Mouse (Mus musculus): ENCODE measurements around the gene Stac2.
A peak's percentile ranks its signal among the peaks of the same experiment; 100 is the strongest.

The Stac2 gene

GRCm38 (mm10) chr11:98050940-98051339, 2.3 kb downstream of the Stac2 start:
- DNase-seq (ENCODE audit: inconsistent ontology term), result no peak

- no peak for DNase-seq (ENCODE audit: inconsistent ontology term)
Measured at GRCm38 (mm10) chr11:98050520-98050815, 2.8 kb downstream of the Stac2 start.

DNA sequence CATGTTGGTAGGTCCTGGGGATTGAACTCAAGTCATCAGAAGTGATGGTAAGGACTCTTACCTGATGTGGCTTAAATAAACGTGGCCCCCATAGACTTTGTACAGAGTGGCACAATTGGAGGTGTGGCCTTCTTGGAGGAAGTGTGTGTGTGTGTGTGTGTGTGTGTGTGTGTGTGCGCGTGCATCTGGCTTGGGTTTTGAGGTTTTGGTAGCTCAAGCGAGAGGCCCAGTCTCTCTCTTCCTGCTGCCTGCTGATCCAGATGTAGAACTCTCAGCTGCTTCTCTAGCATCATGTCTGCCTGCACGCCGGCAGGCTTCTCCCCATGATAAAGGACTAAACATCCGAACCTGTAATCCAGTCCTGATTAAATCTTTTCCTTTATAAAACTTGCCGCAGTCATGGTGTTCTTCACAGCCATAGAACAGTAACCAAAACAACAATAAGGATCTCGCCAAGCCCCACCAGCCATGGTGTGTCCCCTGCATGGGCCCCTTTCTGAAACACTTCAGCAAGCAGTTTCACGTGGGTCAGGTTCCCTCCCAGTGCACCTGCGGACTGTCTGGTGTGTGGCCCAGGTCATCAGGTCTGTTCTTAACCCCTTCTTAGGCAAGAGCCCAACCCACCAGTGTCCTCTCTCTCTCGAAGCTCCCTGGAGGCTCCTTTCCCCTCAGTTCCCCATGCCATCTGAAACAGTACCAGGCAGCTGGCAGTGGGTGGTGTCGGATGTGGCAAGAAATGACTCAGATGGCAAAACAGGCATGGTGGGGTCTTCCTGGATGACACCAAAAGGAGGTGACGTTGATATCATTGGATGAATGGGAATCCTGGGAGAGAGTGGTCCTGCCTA, 3.4 kb downstream of the Stac2 start:
- DNase-seq (ENCODE audit: inconsistent ontology term), result no peak

GRCm38 (mm10) chr11:98047745-98048144, 5.5 kb downstream of the Stac2 start:
- peak; percentile 76 for DNase-seq (ENCODE audit: inconsistent ontology term)

DNA sequence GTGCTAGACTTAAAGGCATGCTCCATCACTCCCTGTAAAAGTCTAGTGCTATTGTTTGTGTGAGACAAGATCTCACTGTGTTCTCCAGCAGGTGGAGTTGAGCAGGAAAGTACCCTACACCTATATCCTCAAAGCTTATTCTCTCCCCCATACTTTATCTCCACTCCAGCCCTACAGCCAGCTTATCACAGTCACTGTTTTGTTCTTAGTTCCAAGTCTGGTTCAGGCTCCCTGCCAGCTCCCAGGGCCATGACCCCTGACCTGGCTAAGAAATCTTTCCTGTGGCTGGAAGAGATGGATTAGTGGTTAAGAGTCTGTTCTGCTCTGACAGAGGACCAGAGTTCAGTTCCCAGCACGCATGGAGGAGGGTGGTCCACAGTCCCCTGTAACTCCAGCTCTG, 6.8 kb downstream of the Stac2 start:
- peak; percentile 39 for DNase-seq (ENCODE audit: inconsistent ontology term)

DNA sequence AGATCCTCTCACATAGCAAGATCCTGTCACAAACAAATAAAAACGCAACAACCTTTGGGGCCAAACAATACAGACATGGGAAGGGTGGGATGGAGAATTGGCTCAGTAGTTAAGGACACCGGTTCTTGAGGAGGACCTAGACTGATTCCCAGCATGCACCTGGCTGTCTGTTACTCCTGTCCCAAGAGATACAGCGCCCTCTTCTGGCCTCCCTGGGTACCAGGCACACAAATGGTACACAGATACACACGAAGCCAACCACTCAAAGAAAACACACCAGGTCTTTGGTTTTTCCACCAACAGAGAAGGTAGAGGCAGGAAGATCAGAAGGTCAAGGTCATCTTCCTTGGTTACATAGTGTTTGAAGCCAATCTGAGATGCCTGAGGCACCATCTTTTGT, 7.7 kb downstream of the Stac2 start:
- DNase-seq (ENCODE audit: inconsistent ontology term), result no peak

- DNase-seq (ENCODE audit: inconsistent ontology term), result no peak
Measured at GRCm38 (mm10) chr11:98044074-98044473, 9.2 kb downstream of the Stac2 start.

- DNase-seq (ENCODE audit: inconsistent ontology term), result no peak
Measured at GRCm38 (mm10) chr11:98042741-98043140, 10.5 kb downstream of the Stac2 start.

GRCm38 (mm10) chr11:98040975-98041374, 12.3 kb downstream of the Stac2 start:
- no peak for DNase-seq (ENCODE audit: inconsistent ontology term)

DNA sequence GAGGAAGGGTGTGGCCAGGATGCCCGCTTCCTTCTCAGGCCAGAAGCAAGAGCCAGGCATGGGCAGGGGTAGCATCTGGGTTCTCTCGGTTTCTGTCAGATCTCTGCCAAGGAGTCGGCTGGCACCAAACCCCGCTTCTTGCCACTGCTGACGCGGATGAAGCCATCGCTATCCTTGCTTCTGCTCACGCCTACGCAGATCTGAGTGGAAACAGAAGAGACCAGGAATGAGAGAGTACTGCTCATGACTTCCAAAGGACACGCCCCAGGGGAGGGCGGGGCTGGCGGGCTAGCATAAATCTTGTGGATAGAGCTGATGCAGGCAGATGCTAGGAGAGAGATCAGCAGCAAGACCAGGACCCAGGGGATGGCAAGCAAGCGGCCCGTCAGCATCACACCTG, 15.4 kb downstream of the Stac2 start:
- DNase-seq (ENCODE audit: inconsistent ontology term), result no peak

GRCm38 (mm10) chr11:98035977-98036377, 17.3 kb downstream of the Stac2 start:
- DNase-seq (ENCODE audit: inconsistent ontology term), result peak; percentile 90

- DNase-seq (ENCODE audit: inconsistent ontology term), result no peak
Measured at GRCm38 (mm10) chr11:98034840-98035239, 18.4 kb downstream of the Stac2 start.

- DNase-seq (ENCODE audit: inconsistent ontology term), result no peak
Measured at GRCm38 (mm10) chr11:98034061-98034460, 19.2 kb downstream of the Stac2 start.

DNA sequence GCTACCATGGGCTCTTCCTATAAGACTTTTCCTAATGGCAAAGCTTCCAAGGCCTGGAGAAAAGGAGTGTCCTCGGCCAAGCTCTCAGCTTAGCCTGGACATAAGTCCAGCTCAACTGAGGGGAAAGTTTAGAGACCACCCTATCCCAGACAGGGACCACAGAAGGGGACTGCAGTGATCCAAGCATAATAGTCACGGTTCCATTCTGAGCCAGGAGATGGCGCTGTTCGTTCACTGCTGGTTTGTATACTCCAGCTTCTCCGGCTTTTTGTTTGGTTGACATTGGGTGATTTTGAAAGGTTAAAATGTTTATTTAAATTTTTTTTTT, 21.9 kb downstream of the Stac2 start:
- peak; percentile 60 for DNase-seq (ENCODE audit: inconsistent ontology term)

DNA sequence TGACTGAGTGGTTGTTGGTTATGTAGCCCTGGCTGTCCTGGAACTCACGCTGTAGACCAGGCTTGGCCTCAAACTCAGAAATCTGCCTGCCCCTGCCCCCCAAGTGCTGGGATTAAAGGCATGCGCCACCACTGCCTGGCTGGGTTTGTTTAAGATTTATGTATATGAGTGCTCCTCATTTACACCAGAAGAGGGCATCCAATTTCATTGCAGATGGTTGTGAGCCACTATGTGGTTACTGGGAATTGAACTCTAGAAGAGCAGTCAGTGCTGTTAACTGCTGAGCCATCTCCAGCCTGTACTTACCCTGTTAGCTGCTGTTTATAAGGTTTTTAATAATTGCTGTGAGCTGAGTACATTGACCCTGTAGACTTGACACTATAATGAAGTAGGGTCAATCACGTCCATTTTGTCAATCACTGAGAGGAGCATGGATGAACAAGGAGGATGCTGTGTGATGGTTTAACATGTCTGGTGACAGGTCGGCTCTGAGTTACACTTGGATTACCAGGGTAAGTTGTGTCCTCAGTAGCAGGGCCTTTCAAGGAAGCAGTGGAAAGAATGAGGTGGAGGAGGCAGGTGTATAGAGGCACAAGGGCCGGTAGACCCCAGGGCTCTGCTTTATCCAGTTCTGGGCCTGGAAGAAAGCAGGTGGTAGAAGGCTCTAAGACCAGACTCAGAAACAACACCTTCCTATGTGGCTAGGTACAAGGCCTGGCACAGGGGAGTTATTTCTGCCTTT, 22.4 kb downstream of the Stac2 start:
- DNase-seq (ENCODE audit: inconsistent ontology term), result no peak

- DNase-seq (ENCODE audit: inconsistent ontology term), result no peak
Measured at GRCm38 (mm10) chr11:98027785-98028184, 25.5 kb downstream of the Stac2 start.

GRCm38 (mm10) chr11:98027297-98027688, 26.0 kb downstream of the Stac2 start:
- DNase-seq (ENCODE audit: inconsistent ontology term), result no peak

DNA sequence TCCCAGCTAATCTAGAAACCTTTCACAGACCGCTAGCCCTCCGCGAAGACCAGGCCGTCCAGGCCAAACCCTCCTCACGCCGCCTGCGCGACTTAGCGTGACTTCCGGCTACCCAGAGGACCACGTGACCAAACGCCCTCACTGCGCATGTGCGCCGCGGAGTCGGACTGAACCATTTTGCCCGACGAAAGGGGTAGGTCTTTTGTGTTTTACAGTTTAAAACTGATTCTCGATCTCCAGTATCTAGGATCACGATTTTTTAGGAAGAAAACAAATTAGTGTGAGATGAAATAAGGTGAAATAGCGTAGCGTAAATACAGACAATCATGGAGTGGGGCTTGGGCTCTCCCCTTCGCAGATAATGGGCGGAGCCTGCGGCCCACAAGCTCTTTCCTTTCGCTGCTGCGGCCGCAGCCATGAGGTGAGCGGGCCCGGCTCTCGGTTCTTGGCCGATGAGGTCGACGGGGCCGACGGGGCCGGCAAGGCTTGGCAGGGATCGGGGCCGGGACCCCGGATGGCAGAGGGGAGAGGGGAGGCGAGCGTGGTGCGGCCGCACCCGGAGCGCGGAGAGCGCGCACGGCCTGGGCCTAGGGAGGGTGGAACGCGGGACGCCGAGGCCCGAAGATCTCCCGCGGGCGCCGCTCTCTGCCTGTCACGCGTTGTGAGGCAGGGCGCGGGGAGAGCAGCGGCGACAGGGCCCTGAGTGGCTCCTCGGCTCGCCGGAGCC, 26.5 kb downstream of the Stac2 start, which contains the start of gene Rpl19:
TSS of gene Rpl19 (plus strand) at position 141 of the 727 bp plus-strand sequence.
- peak; percentile 93 for DNase-seq (ENCODE audit: inconsistent ontology term)

DNA sequence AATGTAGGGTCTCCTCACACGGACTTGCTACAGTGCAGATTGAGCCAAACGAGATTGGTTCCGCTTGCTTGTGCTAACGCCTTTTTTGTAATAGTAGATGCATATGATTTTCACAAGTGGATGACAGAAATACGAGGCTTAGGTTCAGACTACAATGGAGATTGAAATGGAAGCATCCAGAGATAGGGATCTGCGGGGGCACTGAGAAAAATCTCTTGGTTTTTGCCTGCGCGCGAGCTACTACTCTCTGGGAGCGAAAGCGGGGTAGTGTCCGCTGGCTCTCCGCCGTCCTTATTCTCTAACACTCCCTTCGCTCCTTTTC, 27.1 kb downstream of the Stac2 start:
- DNase-seq (ENCODE audit: inconsistent ontology term), result no peak

- no peak for DNase-seq (ENCODE audit: inconsistent ontology term)
Measured at GRCm38 (mm10) chr11:98024516-98024915, 28.7 kb downstream of the Stac2 start.

DNA sequence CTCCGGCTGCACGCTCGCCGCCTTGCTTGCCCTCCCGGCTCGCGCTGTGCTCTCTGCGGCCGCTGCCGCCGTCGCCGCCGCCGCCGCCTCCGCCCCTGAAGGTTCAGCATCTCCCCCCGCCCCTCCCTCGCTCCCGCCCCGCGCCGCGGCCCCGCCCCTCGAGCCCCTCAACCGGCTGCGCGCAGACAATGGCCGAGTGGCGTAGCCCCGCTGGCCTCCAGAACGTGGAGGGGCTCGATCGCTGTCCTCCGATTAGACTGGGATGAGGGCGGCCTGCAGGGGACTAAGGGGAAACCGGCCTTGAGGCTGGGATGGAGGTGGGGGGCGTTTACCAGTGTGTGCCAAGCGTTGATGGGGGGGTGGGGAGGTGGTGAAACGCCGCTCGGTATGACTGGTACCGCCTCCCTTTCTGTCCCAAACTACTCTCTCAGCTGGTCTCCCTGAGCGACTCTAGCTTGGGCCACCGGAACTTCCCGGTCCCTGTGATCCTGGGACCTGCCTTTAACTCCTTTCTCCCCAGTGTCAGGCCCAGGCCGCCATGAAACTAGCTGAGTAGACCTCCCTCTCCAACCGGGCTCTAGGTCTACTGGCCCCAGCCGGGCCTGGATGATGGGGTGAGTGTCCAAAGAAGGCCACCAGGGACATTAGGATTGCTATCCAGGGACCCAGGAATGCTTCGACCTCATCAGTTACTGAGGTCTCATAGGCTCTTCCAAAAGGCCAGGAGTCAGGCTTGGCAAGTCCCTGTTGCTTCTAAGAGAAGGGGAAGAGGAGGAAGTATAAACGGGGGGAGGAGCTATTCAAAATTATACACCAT, 30.5 kb downstream of the Stac2 start, which contains the start of gene Cacnb1:
TSS of gene Cacnb1 (minus strand) at position 480 of the 817 bp plus-strand sequence.
- peak; percentile 91 for DNase-seq (ENCODE audit: inconsistent ontology term)

DNA sequence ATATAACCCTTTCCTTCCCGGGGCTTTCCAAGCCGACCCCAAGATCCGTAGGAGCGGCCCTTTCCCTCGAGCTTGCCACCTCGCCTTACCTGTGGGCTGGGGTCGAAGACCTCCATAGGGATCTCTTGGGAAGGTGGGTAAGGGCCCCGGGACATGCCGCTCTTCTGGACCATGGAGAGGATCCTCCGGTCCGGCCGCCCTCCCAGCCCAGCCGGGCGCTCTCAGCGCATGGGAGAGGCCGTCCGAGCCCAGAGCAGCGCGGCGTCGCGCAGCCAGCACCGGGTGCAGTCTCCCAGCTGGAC, 31.1 kb downstream of the Stac2 start:
- DNase-seq (ENCODE audit: inconsistent ontology term), result no peak

Measured in Muller cell, postnatal 12 days (primary cell).